Mouse (Mus musculus) ovary, adult 10 weeks (tissue): ENCODE measurements around the gene Il1a. TPM values are rescaled to one million over a fixed set of nuclear protein-coding genes. Genes with fewer than 3 reads are reported as not detected.

ENCODE experiments used
- polyA plus RNA-seq: library from polyadenylated mRNA; stranded (reverse); fragments of 350-450 nt; fragmentation: Illumina TruSeq; extraction: RNeasy Lipid Tissue Mini Kit (QIAGEN cat#74804); gene quantifications from one replicate; pipeline ENCODE4 v1.2.3, GENCODE M21; 2014

The Il1a gene
- 2.3 TPM for polyA plus RNA-seq

GRCm38 (mm10) chr2:129309836-129310235 lies at the start of gene Il1a:
Gene Il1a, minus strand, starts transcription at chr2:129309972.

GRCm38 (mm10) chr2:129296671-129297588 lies 12.8 kb downstream of the Il1a start, which contains the start of gene Ckap2l:
Gene Ckap2l, minus strand, starts transcription at chr2:129297212.

Other genes starting within 250 kb of the Il1a start
- 19.1 TPM for gene Ttl, start 244.0 kb downstream of the Il1a start, polyA plus RNA-seq
- 7.6 TPM for gene Polr1b, start 209.0 kb downstream of the Il1a start, polyA plus RNA-seq
- gene Chchd5, start 180.3 kb downstream of the Il1a start, polyA plus RNA-seq = 5.7 TPM
- 31.1 TPM for gene Slc20a1, start 111.2 kb downstream of the Il1a start, polyA plus RNA-seq
- gene Ckap2l, start 12.8 kb downstream of the Il1a start, polyA plus RNA-seq = 35.1 TPM
- 1.1 TPM for gene Il1b, start 61.2 kb upstream of the Il1a start, polyA plus RNA-seq
- not detected for gene F830045P16Rik, start 226.6 kb upstream of the Il1a start, polyA plus RNA-seq